In genomic region chr17:83161731-83162130, GRCm38 (mm10) we compare ENCODE assay signal across 19 mouse cellular contexts. TPM values are rescaled to one million over a fixed set of nuclear protein-coding genes. Genes with fewer than 3 reads are reported as not detected.
"Had no signal": no experiment of that assay in that cellular context is flagged by ENCODE, and none has a peak within 500 bp of the region (broad histone marks: within the 10 kb centered on the region; RNA-seq: fewer than 3 reads in every experiment).

No protein-coding gene starts in this region.

- H3K9me3 ChIP-seq: liver, embryonic 12.5 days; lung, embryonic 15.5 days; midbrain, embryonic 10.5 days; midbrain, embryonic 12.5 days; neural tube, embryonic 13.5 days; neural tube, embryonic 15.5 days had no signal

- H3K4me3 ChIP-seq: liver, embryonic 12.5 days; lung, embryonic 15.5 days; midbrain, embryonic 10.5 days; midbrain, embryonic 12.5 days; myocyte; neural tube, embryonic 13.5 days; neural tube, embryonic 15.5 days had no signal

- H3K9ac ChIP-seq: liver, embryonic 12.5 days; liver, embryonic 14.5 days; lung, embryonic 15.5 days; midbrain, embryonic 12.5 days; neural tube, embryonic 13.5 days; neural tube, embryonic 15.5 days had no signal

- H3K4me2 ChIP-seq: liver, embryonic 12.5 days; lung, embryonic 15.5 days; midbrain, embryonic 12.5 days; neural tube, embryonic 13.5 days; neural tube, embryonic 15.5 days had no signal

- DNase-seq: midbrain, embryonic 14.5 days; retina, postnatal 1 day; right cerebral cortex, adult 18-20 months; right cerebral cortex, postnatal 25 days; right cerebral cortex, postnatal 4 days; spleen, adult 18-20 months; thymus, adult 18-20 months; thymus, postnatal 14 days; thymus, postnatal 36 days had no signal

- H3K27ac ChIP-seq: liver, embryonic 12.5 days; liver, embryonic 14.5 days; lung, embryonic 15.5 days; midbrain, embryonic 10.5 days; midbrain, embryonic 12.5 days; neural tube, embryonic 13.5 days; neural tube, embryonic 15.5 days had no signal

- ATAC-seq: liver, embryonic 12.5 days; midbrain, embryonic 16.5 days had no signal

- H3K27me3 ChIP-seq: liver, embryonic 12.5 days; lung, embryonic 15.5 days had no signal

- H3K36me3 ChIP-seq: liver, embryonic 12.5 days; lung, embryonic 15.5 days; midbrain, embryonic 10.5 days; midbrain, embryonic 12.5 days; neural tube, embryonic 13.5 days; neural tube, embryonic 15.5 days had no signal

RNA-seq across cellular contexts. Expression of gene Pkdcc, which starts 53.4 kb away (rescaled TPM):
- total RNA-seq: megakaryocyte-erythroid progenitor cell, adult 5-6 weeks had no signal
